Mouse (Mus musculus) lung, postnatal 0 days (tissue): Measurements from ENCODE around the gene Avpi1.

ENCODE experiments used
- CTCF ChIP-seq: IDR thresholded peaks from 2 replicates; pipeline ENCODE4 v1.5.1; 2016; ENCODE audit warnings: antibody characterized with exemption, mild to moderate bottlenecking
- EP300 ChIP-seq: IDR thresholded peaks from 2 replicates; pipeline ENCODE4 v1.6.1; 2016; ENCODE audit warnings: antibody characterized with exemption, mild to moderate bottlenecking, control low read depth

DNA sequence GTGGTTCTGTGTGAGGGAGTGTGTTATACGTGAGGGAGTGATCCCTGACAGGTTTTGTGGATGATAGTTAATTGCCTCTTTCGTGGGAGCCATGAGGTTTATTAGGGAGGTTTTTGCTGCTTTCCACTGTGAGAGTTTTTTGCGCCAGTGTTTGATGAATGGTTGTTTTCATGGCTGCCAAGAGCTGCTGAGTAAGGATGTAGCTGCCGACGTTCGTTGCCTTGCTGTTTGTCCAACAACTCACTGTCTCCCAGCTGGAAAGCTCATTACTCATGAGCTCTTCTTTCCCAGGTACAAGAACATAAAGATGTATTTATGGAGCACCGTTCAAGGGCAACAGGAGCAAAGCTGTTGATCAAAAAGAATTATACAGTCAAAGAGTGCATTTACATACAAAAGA is 35.3 kb upstream of the Avpi1 start:
- TF ChIP-seq CTCF: no peak
- no peak for TF ChIP-seq EP300
